Mouse (Mus musculus) CH12.LX (cell line): Measurements from ENCODE around the gene Ncaph2. TPM values are rescaled to one million over a fixed set of nuclear protein-coding genes. Genes with fewer than 3 reads are reported as not detected.

Experiments used
- DNase-seq: peaks from one replicate; pipeline ENCODE4 v3.0.0-alpha.2; 2013; ENCODE audit errors: extremely low read depth
- H3K27ac ChIP-seq: 2 replicates; pipeline ENCODE4 v1.5.1; 2012; ENCODE audit warnings: low read depth, mild to moderate bottlenecking, control low read depth, moderate library complexity; ENCODE audit not compliant: insufficient read depth
- H3K27me3 ChIP-seq: replicated peaks from 2 replicates; pipeline ENCODE3; 2012; ENCODE audit warnings: inconsistent platforms
- H3K36me3 ChIP-seq, 2 experiments: replicated peaks in 1 of 2; 2 replicates each; pipeline versions ENCODE3 to v1.6.1; 2012; ENCODE audit warnings: inconsistent platforms in 1 of 2, low read length in 1 of 2, mild to moderate bottlenecking in 1 of 2, mixed read lengths in 1 of 2, moderate library complexity in 1 of 2; ENCODE audit not compliant: control insufficient read depth in 1 of 2, insufficient read depth in 1 of 2
- H3K4me1 ChIP-seq, 2 experiments: 2 replicates each; pipeline ENCODE4 v1.6.1; 2012; ENCODE audit warnings: inconsistent platforms in 1 of 2, moderate library complexity in 1 of 2; ENCODE audit not compliant: insufficient read depth in 2 of 2, control insufficient read depth in 1 of 2
- H3K4me2 ChIP-seq: 2 replicates; pipeline ENCODE4 v1.6.1; 2012; ENCODE audit warnings: low read depth, mild to moderate bottlenecking, control low read depth; ENCODE audit not compliant: poor library complexity, insufficient read depth, severe bottlenecking
- H3K4me3 ChIP-seq, 3 experiments: fragments of 150-350 bp in 1 of 3; sonication (generic) in 1 of 3; replicated peaks in 1 of 3; 2 replicates each; pipeline versions ENCODE3 to v1.5.1; 2011 to 2012; ENCODE audit warnings: low read depth in 2 of 3, low read length in 2 of 3, mild to moderate bottlenecking in 2 of 3, moderate library complexity in 2 of 3, control low read depth in 1 of 3, improper control_type of control experiment in 1 of 3, inconsistent platforms in 1 of 3, mixed read lengths in 1 of 3; ENCODE audit not compliant: poor library complexity in 1 of 3
- H3K79me2 ChIP-seq: replicated peaks from 2 replicates; pipeline ENCODE4 v1.6.1; 2012; ENCODE audit warnings: mild to moderate bottlenecking, moderate library complexity; ENCODE audit not compliant: control insufficient read depth, poor library complexity, insufficient read depth, severe bottlenecking; ENCODE audit errors: extremely low read depth
- H3K9ac ChIP-seq: 2 replicates; pipeline ENCODE4 v1.6.1; 2012; ENCODE audit warnings: low read depth, mild to moderate bottlenecking, control low read depth, moderate library complexity; ENCODE audit not compliant: insufficient read depth
- H3K9me3 ChIP-seq: replicated peaks from 2 replicates; pipeline ENCODE3; 2012; ENCODE audit warnings: low read length, inconsistent platforms, mixed read lengths
- BHLHE40 ChIP-seq: IDR thresholded peaks from 2 replicates; pipeline ENCODE4 v1.6.1; 2011; ENCODE audit warnings: mild to moderate bottlenecking, low read depth, low read length, improper control_type of control experiment
- CTCF ChIP-seq, 2 experiments: IDR thresholded peaks in 1 of 2; conservative IDR thresholded peaks in 1 of 2; 2 replicates each; pipeline ENCODE4 v1.5.1; 2011 to 2012; ENCODE audit warnings: low read depth in 2 of 2, low read length in 2 of 2, improper control_type of control experiment in 1 of 2, inconsistent platforms in 1 of 2, mild to moderate bottlenecking in 1 of 2, moderate library complexity in 1 of 2
- ETS1 ChIP-seq: conservative IDR thresholded peaks from 2 replicates; pipeline ENCODE4 v1.6.1; 2012; ENCODE audit warnings: low read depth, mild to moderate bottlenecking, inconsistent platforms, low read length, improper control_type of control experiment, moderate library complexity
- GABPA ChIP-seq: IDR thresholded peaks from 2 replicates; pipeline ENCODE4 v1.6.1; 2012; ENCODE audit warnings: low read depth, low read length, improper control_type of control experiment, inconsistent platforms; ENCODE audit not compliant: insufficient replicate concordance
- HCFC1 ChIP-seq: IDR thresholded peaks from 2 replicates; pipeline ENCODE4 v1.6.1; 2012; ENCODE audit warnings: low read depth, mild to moderate bottlenecking, inconsistent platforms, low read length, improper control_type of control experiment
- IRF4 ChIP-seq: IDR thresholded peaks from 2 replicates; pipeline ENCODE4 v1.6.1; 2014; ENCODE audit warnings: low read depth, mild to moderate bottlenecking, inconsistent platforms, low read length, improper control_type of control experiment
- JUND ChIP-seq: conservative IDR thresholded peaks from 2 replicates; pipeline ENCODE4 v1.6.1; 2011; ENCODE audit warnings: low read depth, low read length, improper control_type of control experiment
- MAFK ChIP-seq: IDR thresholded peaks from 2 replicates; pipeline ENCODE4 v1.6.1; 2011; ENCODE audit warnings: low read length, improper control_type of control experiment; ENCODE audit not compliant: insufficient replicate concordance
- MYC ChIP-seq: IDR thresholded peaks from 2 replicates; pipeline ENCODE4 v1.6.1; 2011; ENCODE audit warnings: low read depth, mild to moderate bottlenecking, improper control_type of control experiment, low read length
- POLR2A ChIP-seq: IDR thresholded peaks from 2 replicates; pipeline ENCODE4 v1.6.1; 2011; ENCODE audit warnings: low read depth, mild to moderate bottlenecking, improper control_type of control experiment, low read length
- RAD21 ChIP-seq: IDR thresholded peaks from 2 replicates; pipeline ENCODE4 v1.6.1; 2011; ENCODE audit warnings: low read depth, mild to moderate bottlenecking, low read length, improper control_type of control experiment, moderate library complexity
- RCOR1 ChIP-seq: conservative IDR thresholded peaks from 2 replicates; pipeline ENCODE4 v1.6.1; 2012; ENCODE audit warnings: low read depth, mild to moderate bottlenecking, inconsistent platforms, low read length, improper control_type of control experiment
- SIN3A ChIP-seq: IDR thresholded peaks from 2 replicates; pipeline ENCODE4 v1.6.1; 2012; ENCODE audit warnings: low read length, improper control_type of control experiment, inconsistent platforms
- SMC3 ChIP-seq: IDR thresholded peaks from 2 replicates; pipeline ENCODE4 v1.6.1; 2011; ENCODE audit warnings: low read depth, low read length, improper control_type of control experiment
- USF2 ChIP-seq: conservative IDR thresholded peaks from 2 replicates; pipeline ENCODE4 v1.6.1; 2011; ENCODE audit warnings: low read depth, low read length, improper control_type of control experiment
- ZKSCAN1 ChIP-seq: IDR thresholded peaks from 2 replicates; pipeline ENCODE4 v1.6.1; 2012; ENCODE audit warnings: low read depth, inconsistent platforms, low read length, improper control_type of control experiment, borderline replicate concordance
- ZMIZ1 ChIP-seq: IDR thresholded peaks from 2 replicates; pipeline ENCODE4 v1.6.1; 2012; ENCODE audit warnings: low read depth, mild to moderate bottlenecking, inconsistent platforms, low read length, improper control_type of control experiment
- ZNF384 ChIP-seq: IDR thresholded peaks from 2 replicates; pipeline ENCODE4 v1.6.1; 2012; ENCODE audit warnings: low read depth, low read length, improper control_type of control experiment, inconsistent platforms
- dilution Hi-C: fragments of 300-500 bp; cut with MboI; formaldehyde crosslinking; loops from 2 replicates; pipeline ENCODE4 v1.14.3; 2020; ENCODE audit warnings: low sequenced_read_pairs; ENCODE audit not compliant: extremely low pct_unique_long_range_greater_than_20kb, extremely low pct_ligation_motif_present
- in situ Hi-C: fragments of 300-500 bp; cut with MboI; formaldehyde crosslinking; loops from 3 replicates; pipeline ENCODE4 v1.14.3; 2019; ENCODE audit warnings: low sequenced_read_pairs, low pct_ligation_motif_present, low pct_unique_long_range_greater_than_20kb, mixed read lengths
- polyA plus RNA-seq: library from polyadenylated mRNA; unstranded; fragments of >175 nt; gene quantifications from 2 replicates; pipeline ENCODE4 v1.2.1, GENCODE M21; 2012; ENCODE audit warnings: low read depth; ENCODE audit not compliant: insufficient read length
- total RNA-seq, 2 experiments: library from RNA; depleted of rRNA; stranded (reverse); fragments of 300-350 nt in 1 of 2; fragments of >200 nt in 1 of 2; gene quantifications; 2 replicates each; pipeline ENCODE4 v1.2.3; 2012 to 2014

Ncaph2 gene
- total and polyA plus RNA-seq, 3 experiments = 95.4 to 151 (median 106) TPM

DNA sequence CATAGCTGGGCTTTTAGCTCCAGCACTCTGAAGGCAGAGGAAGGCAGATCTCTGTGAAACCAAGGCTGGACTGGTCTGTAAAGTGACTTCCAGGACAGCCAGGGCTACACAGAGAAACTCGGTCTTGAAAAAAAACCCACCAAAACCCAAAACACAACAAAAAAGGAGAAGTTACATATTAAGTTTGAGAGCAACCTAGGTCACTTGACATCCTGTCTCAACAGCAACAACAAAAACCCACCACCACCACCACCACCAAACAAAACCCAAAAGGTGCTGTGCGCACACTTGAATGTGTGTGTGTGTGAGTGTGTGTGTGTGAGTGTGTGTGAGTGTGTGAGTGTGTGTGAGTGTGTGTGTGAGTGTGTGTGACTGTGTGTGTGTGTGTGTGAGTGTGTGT lies 15.8 kb upstream of the Ncaph2 start:
- no peak overlapping the region for H3K4me3 ChIP-seq
- in situ Hi-C loops = no loop called here

DNA sequence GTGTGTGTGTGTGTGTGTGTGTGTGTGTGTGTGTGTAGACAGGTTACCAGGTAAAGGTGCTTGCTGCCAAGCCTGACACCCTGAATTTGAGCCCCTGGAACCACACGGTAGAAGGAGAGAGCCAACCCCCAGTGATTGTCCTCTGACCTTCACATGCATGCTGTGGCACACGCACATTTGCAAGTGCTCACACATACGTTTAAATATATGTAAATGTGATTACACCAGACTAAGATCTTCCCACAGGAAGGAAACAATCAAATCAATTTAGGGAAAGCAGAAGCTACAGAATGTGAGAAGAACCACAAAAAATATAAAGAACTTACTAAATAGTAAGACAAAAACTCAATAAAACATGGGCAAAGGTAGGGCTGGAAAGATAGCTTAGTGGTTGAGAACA lies 15.4 kb upstream of the Ncaph2 start:
- Histone ChIP-seq H3K9ac (no peak overlapping the region), H3K9me3 (no peaks in the 10 kb centered on the region), H3K4me1 (peaks cover 4 to 11% of the 10 kb centered on the region in 2 experiments), H3K27ac (no peak overlapping the region), H3K4me2 (no peak overlapping the region)
- dilution Hi-C loops = no loop called here
- no peak for TF ChIP-seq POLR2A
- TF ChIP-seq ZKSCAN1 = no peak
- no peak for TF ChIP-seq ZMIZ1
- no peak for TF ChIP-seq IRF4
- TF ChIP-seq GABPA = no peak
- TF ChIP-seq USF2 = no peak
- no peak for TF ChIP-seq RCOR1
- TF ChIP-seq MYC = no peak
- TF ChIP-seq HCFC1 = no peak
- no peak for TF ChIP-seq ETS1
- no peak for TF ChIP-seq MAFK
- TF ChIP-seq, all 38 proteins: peak for 0
- H3K36me3 ChIP-seq = no peaks in the 10 kb centered on the region
- in situ Hi-C loops = no loop called here
- no peak for DNase-seq
- H3K4me3 ChIP-seq = no peak overlapping the region
- no peaks in the 10 kb centered on the region for H3K27me3 ChIP-seq
- no peaks in the 10 kb centered on the region for H3K79me2 ChIP-seq

More for the DNA sequence above, 15.8 kb upstream of the Ncaph2 start:
- TF ChIP-seq USF2 (no peak), ZNF384 (no peak), BHLHE40 (0 out of 2 replicates have a peak, but pooled peaks have one; percentile 12)
- no peaks in the 10 kb centered on the region for H3K27me3 ChIP-seq
- peaks cover 4 to 11% of the 10 kb centered on the region in 2 experiments for H3K4me1 ChIP-seq
- dilution Hi-C loops = no loop called here
- no peaks in the 10 kb centered on the region for H3K79me2 ChIP-seq
- H3K36me3 ChIP-seq = no peaks in the 10 kb centered on the region
- H3K27ac ChIP-seq = no peak overlapping the region
- no peaks in the 10 kb centered on the region for H3K9me3 ChIP-seq
- no peak overlapping the region for H3K4me2 ChIP-seq
- no peak overlapping the region for H3K9ac ChIP-seq
- DNase-seq = no peak

- no peaks in the 10 kb centered on the region for H3K27me3 ChIP-seq
- DNase-seq = no peak
- no peak overlapping the region for H3K9ac ChIP-seq
- TF ChIP-seq JUND = 0 out of 2 replicates have a peak, but pooled peaks have one; percentile 27
- TF ChIP-seq SIN3A = no peak
- peak; percentile 11; the same call in 1 of the 2 replicates for TF ChIP-seq SMC3
- TF ChIP-seq RAD21 = peak; percentile 14
- peak in 1 of 2 experiments; percentile 43; a peak in 2 of 4 replicates for TF ChIP-seq CTCF (conservative IDR thresholded peaks at IDR 0.05 in 1 of 2, IDR thresholded peaks at IDR 0.05 in 1 of 2; ENCODE audit: low read depth in 2 of 2, low read length in 2 of 2)
- H3K4me2 ChIP-seq = no peak overlapping the region
- dilution Hi-C loops = no loop called here
- no peak overlapping the region for H3K4me3 ChIP-seq
- H3K9me3 ChIP-seq = no peaks in the 10 kb centered on the region
- H3K27ac ChIP-seq = no peak overlapping the region
- in situ Hi-C loops = no loop called here
- peaks cover 4 to 11% of the 10 kb centered on the region in 2 experiments for H3K4me1 ChIP-seq
- H3K36me3 ChIP-seq = no peaks in the 10 kb centered on the region
- H3K79me2 ChIP-seq = no peaks in the 10 kb centered on the region
These were observed 13.8 kb upstream of the Ncaph2 start for GRCm38 (mm10) chr15:89341678-89342077.
